Mouse (Mus musculus) MEL (cell line): ENCODE results near the gene Tdrd12. TPM values are rescaled to one million over a fixed set of nuclear protein-coding genes. Genes with fewer than 3 reads are reported as not detected.
A peak's percentile ranks its signal among the peaks of the same experiment; 100 is the strongest.

Experiments
- DNase-seq: peaks from one replicate; pipeline ENCODE4 v3.0.0; 2011; ENCODE audit warnings: low read depth, low spot score
- H3K27ac ChIP-seq: 2 replicates; pipeline ENCODE4 v1.5.1; 2012; ENCODE audit warnings: low read depth, mild to moderate bottlenecking, control low read depth, low read length, moderate library complexity; ENCODE audit not compliant: control insufficient read depth
- H3K27me3 ChIP-seq, 2 experiments: fragments of 150-350 bp in 1 of 2; sonication (generic) in 1 of 2; 2 replicates each; pipeline ENCODE4 v1.6.1; 2012; ENCODE audit warnings: low read length in 2 of 2, mild to moderate bottlenecking in 2 of 2, improper control_type of control experiment in 1 of 2, moderate library complexity in 1 of 2; ENCODE audit not compliant: insufficient read depth in 2 of 2, control insufficient read depth in 1 of 2
- H3K36me3 ChIP-seq, 2 experiments: 2 replicates each; pipeline ENCODE4 v1.6.1; 2012 to 2014; ENCODE audit warnings: low read length in 2 of 2, improper control_type of control experiment in 1 of 2, inconsistent platforms in 1 of 2, mild to moderate bottlenecking in 1 of 2; ENCODE audit not compliant: insufficient read depth in 2 of 2, control insufficient read depth in 1 of 2
- H3K4me1 ChIP-seq, 2 experiments: fragments of 150-350 bp in 1 of 2; sonication (generic) in 1 of 2; 2 replicates each; pipeline ENCODE4 v1.6.1; 2012; ENCODE audit warnings: low read length in 2 of 2, improper control_type of control experiment in 1 of 2, mild to moderate bottlenecking in 1 of 2; ENCODE audit not compliant: insufficient read depth in 2 of 2, control insufficient read depth in 1 of 2
- H3K4me3 ChIP-seq, 2 experiments: fragments of 150-350 bp in 1 of 2; sonication (generic) in 1 of 2; 2 replicates each; pipeline ENCODE4 v1.5.1; 2012; ENCODE audit warnings: low read depth in 2 of 2, low read length in 2 of 2, mild to moderate bottlenecking in 2 of 2, moderate library complexity in 2 of 2, control low read depth in 1 of 2, improper control_type of control experiment in 1 of 2; ENCODE audit not compliant: control insufficient read depth in 1 of 2, insufficient read depth in 1 of 2
- H3K79me2 ChIP-seq: 2 replicates; pipeline ENCODE4 v1.6.1; 2012; ENCODE audit warnings: mild to moderate bottlenecking, low read length, moderate library complexity; ENCODE audit not compliant: control insufficient read depth, poor library complexity, insufficient read depth
- H3K9ac ChIP-seq: 2 replicates; pipeline ENCODE4 v1.6.1; 2012; ENCODE audit warnings: low read depth, mild to moderate bottlenecking, control low read depth, low read length, moderate library complexity; ENCODE audit not compliant: control insufficient read depth, poor library complexity, severe bottlenecking
- H3K9me3 ChIP-seq: fragments of 150-350 bp; sonication (generic); replicated peaks from 2 replicates; pipeline ENCODE4 v1.6.1; 2012; ENCODE audit warnings: mild to moderate bottlenecking, low read length, improper control_type of control experiment, moderate library complexity; ENCODE audit not compliant: insufficient read depth
- CTCF ChIP-seq, 3 experiments: IDR thresholded peaks in 2 of 3; conservative IDR thresholded peaks in 1 of 3; 2 replicates each; pipeline ENCODE4 v1.5.1; 2011 to 2012; ENCODE audit warnings: low read length in 3 of 3, low read depth in 2 of 3, mild to moderate bottlenecking in 2 of 3, improper control_type of control experiment in 1 of 3, inconsistent platforms in 1 of 3, mixed read lengths in 1 of 3, moderate library complexity in 1 of 3; ENCODE audit not compliant: control insufficient read depth in 1 of 3, insufficient read depth in 1 of 3, poor library complexity in 1 of 3, severe bottlenecking in 1 of 3
- GATA1 ChIP-seq: IDR thresholded peaks from 2 replicates; pipeline ENCODE4 v1.6.1; 2011; ENCODE audit warnings: low read depth, low read length, improper control_type of control experiment
- HCFC1 ChIP-seq: IDR thresholded peaks from 2 replicates; pipeline ENCODE4 v1.6.1; 2012; ENCODE audit warnings: low read depth, mild to moderate bottlenecking, inconsistent platforms, low read length, improper control_type of control experiment, moderate library complexity
- JUND ChIP-seq: IDR thresholded peaks from 2 replicates; pipeline ENCODE4 v1.6.1; 2011; ENCODE audit warnings: low read depth, mild to moderate bottlenecking, improper control_type of control experiment, low read length
- MAX ChIP-seq: IDR thresholded peaks from 2 replicates; pipeline ENCODE4 v1.6.1; 2011; ENCODE audit warnings: low read length, improper control_type of control experiment
- POLR2A ChIP-seq, 2 experiments: IDR thresholded peaks; 2 replicates each; pipeline ENCODE4 v1.6.1; 2011 to 2012; ENCODE audit warnings: low read length in 2 of 2, mild to moderate bottlenecking in 2 of 2, control low read depth in 1 of 2, improper control_type of control experiment in 1 of 2, low read depth in 1 of 2, moderate library complexity in 1 of 2; ENCODE audit not compliant: control insufficient read depth in 1 of 2, insufficient read depth in 1 of 2, poor library complexity in 1 of 2
- RAD21 ChIP-seq: IDR thresholded peaks from 2 replicates; pipeline ENCODE4 v1.6.1; 2011; ENCODE audit warnings: mild to moderate bottlenecking, low read depth, low read length, improper control_type of control experiment
- SMC3 ChIP-seq: IDR thresholded peaks from 2 replicates; pipeline ENCODE4 v1.6.1; 2011; ENCODE audit warnings: low read depth, low read length, improper control_type of control experiment
- TBP ChIP-seq: IDR thresholded peaks from 2 replicates; pipeline ENCODE4 v1.8.0; 2011; ENCODE audit warnings: low read depth, low read length, improper control_type of control experiment
- USF1 ChIP-seq: IDR thresholded peaks from 2 replicates; pipeline ENCODE4 v1.6.1; 2014; ENCODE audit warnings: low read depth, mild to moderate bottlenecking, inconsistent platforms, low read length, improper control_type of control experiment, moderate library complexity
- ZC3H11A ChIP-seq: IDR thresholded peaks from 2 replicates; pipeline ENCODE4 v1.6.1; 2012; ENCODE audit warnings: low read depth, mild to moderate bottlenecking, inconsistent platforms, low read length, improper control_type of control experiment
- ZMIZ1 ChIP-seq: IDR thresholded peaks from 2 replicates; pipeline ENCODE4 v1.6.1; 2012; ENCODE audit warnings: low read depth, mild to moderate bottlenecking, inconsistent platforms, low read length, improper control_type of control experiment, moderate library complexity
- ZNF384 ChIP-seq: IDR thresholded peaks from 2 replicates; pipeline ENCODE4 v1.6.1; 2012; ENCODE audit warnings: low read depth, mild to moderate bottlenecking, inconsistent platforms, low read length, improper control_type of control experiment
- polyA plus RNA-seq, 2 experiments: library from polyadenylated mRNA; stranded (reverse) in 1 of 2; unstranded in 1 of 2; fragments of >175 nt in 1 of 2; fragments of >200 nt in 1 of 2; gene quantifications; 2 replicates each; pipeline versions ENCODE4 v1.2.1 to v1.2.4; 2012; ENCODE audit warnings: low replicate concordance in 2 of 2, low read depth in 1 of 2; ENCODE audit not compliant: insufficient read length in 2 of 2, insufficient read depth in 1 of 2, missing spikeins in 1 of 2
- total RNA-seq: library from RNA; depleted of rRNA; stranded (reverse); fragments of 300-350 nt; gene quantifications from 2 replicates; pipeline ENCODE4 v1.2.3, GENCODE M21; 2012

Tdrd12 gene
- total and polyA plus RNA-seq, 3 experiments: 0.25 to 0.50 TPM; not detected in 1

- Histone ChIP-seq H3K27me3 (no peaks in the 10 kb centered on the region), H3K36me3 (peaks cover 13 to 27% of the 10 kb centered on the region in 2 experiments), H3K79me2 (peaks cover 15% of the 10 kb centered on the region), H3K4me1 (peaks cover 3 to 27% of the 10 kb centered on the region in 2 experiments), H3K9ac (peak overlapping the region; percentile 94), H3K4me3 (peak overlapping the region; percentile 78 to 83), H3K27ac (peak overlapping the region; percentile 87), H3K9me3 (no peaks in the 10 kb centered on the region)
- TF ChIP-seq ZC3H11A (peak; percentile 43), GATA1 (no peak), RAD21 (peak; percentile 35), SMC3 (peak; percentile 57), CTCF (IDR thresholded peaks at IDR 0.05 in 2 of 3, conservative IDR thresholded peaks at IDR 0.05 in 1 of 3; ENCODE audit: control insufficient read depth in 1 of 3, insufficient read depth in 1 of 3, low read depth in 2 of 3, low read length in 3 of 3, poor library complexity in 1 of 3, severe bottlenecking in 1 of 3) (peak; percentile 20 to 54 (median 22); a peak in 2 of 6 replicates), HCFC1 (no peak), ZNF384 (peak; percentile 51)
- peak; percentile 84 for DNase-seq
Measured at GRCm38 (mm10) chr7:35553751-35554604, 16.4 kb upstream of the Tdrd12 start.

GRCm38 (mm10) chr7:35545881-35546280 lies 8.3 kb upstream of the Tdrd12 start:
- no peaks in the 10 kb centered on the region for H3K4me1 ChIP-seq
- H3K9ac ChIP-seq: no peak overlapping the region
- H3K27ac ChIP-seq: no peak overlapping the region
- no peak for TF ChIP-seq TBP
- peak; percentile 59; the same call in 1 of the 2 replicates for TF ChIP-seq ZC3H11A
- TF ChIP-seq ZMIZ1: no peak
- peak; percentile 90 for TF ChIP-seq SMC3
- 0 out of 2 replicates have a peak, but pooled peaks have one; percentile 11 for TF ChIP-seq JUND
- TF ChIP-seq MAX: no peak
- TF ChIP-seq POLR2A (IDR thresholded peaks at IDR 0.05; ENCODE audit: control insufficient read depth in 1 of 2, insufficient read depth in 1 of 2, low read depth in 1 of 2, low read length in 2 of 2, poor library complexity in 1 of 2): peak in 1 of 2 experiments; percentile 23; a peak in 1 of 4 replicates
- TF ChIP-seq USF1: no peak
- TF ChIP-seq RAD21: peak; percentile 75
- peak; percentile 82 to 96 (median 93) for TF ChIP-seq CTCF (IDR thresholded peaks at IDR 0.05 in 2 of 3, conservative IDR thresholded peaks at IDR 0.05 in 1 of 3; ENCODE audit: control insufficient read depth in 1 of 3, insufficient read depth in 1 of 3, low read depth in 2 of 3, low read length in 3 of 3, poor library complexity in 1 of 3, severe bottlenecking in 1 of 3)
- peaks cover 0 to 10% of the 10 kb centered on the region in 2 experiments; a peak in 2 of 4 replicates for H3K36me3 ChIP-seq
- no peak overlapping the region for H3K4me3 ChIP-seq
- H3K9me3 ChIP-seq: no peaks in the 10 kb centered on the region
- H3K79me2 ChIP-seq: no peaks in the 10 kb centered on the region
- H3K27me3 ChIP-seq: no peaks in the 10 kb centered on the region
- DNase-seq: peak; percentile 86
